Mouse (Mus musculus) lung, adult 2 months (tissue): ENCODE data around the gene Trub2.
A peak's percentile ranks its signal among the peaks of the same experiment; 100 is the strongest.

Experiments used
- CTCF ChIP-seq: fragments of 200-500 bp; IDR thresholded peaks from 2 replicates; pipeline ENCODE4 v1.5.1; 2011; ENCODE audit warnings: mild to moderate bottlenecking, low read length, control low read depth; ENCODE audit not compliant: insufficient read depth
- POLR2A ChIP-seq: fragments of 200-500 bp; IDR thresholded peaks from 2 replicates; pipeline ENCODE4 v1.6.1; 2011; ENCODE audit warnings: low read depth, mild to moderate bottlenecking, control low read depth, low read length, borderline replicate concordance; ENCODE audit errors: extremely low read depth

DNA sequence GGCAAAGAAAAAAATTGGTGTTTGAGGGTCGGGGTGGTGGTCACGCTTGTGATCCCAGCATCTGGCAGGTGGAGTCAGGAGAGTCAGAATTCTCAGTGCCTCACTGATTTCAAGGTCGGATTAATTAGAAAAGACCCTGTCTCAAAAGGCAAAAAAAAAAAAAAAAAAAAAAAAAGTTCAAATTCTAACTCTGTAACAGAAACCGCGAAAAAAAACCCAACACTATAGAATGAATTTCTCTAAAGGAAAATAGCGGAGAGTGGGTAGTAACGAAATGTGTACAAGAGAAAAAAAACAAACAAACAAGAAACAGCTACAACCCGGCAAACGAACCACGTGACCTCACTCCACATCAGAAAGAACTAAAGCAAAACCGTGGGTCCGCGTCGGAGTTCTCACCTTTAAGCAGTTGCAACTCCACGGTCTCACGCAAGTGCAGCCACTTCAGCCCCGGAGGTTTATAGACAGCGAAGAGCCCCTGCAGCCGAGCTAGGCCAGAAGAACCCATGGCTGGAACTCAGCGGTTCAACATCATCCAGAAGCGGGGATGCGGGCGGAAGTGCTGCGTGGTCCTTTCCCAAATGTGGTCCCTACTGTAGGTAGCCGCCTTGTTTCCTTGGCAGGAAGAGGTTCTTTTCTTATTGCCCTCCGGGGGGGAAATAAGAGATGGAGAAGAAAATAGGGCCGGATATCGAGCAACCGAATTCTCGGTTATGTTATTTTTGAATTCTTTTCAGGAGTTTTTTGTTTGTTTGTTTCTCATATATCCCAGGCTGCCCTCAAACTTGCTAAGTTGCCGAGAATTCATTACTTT lies 991 bp downstream of the Trub2 start, which contains the start of gene Coq4:
- TF ChIP-seq CTCF (no peak), POLR2A (peak; percentile 72; the same call in 1 of the 2 replicates)
